Mouse (Mus musculus) C2C12 (cell line): Measurements from ENCODE around the gene Tmem30c.

Experiments
- CTCF ChIP-seq: IDR thresholded peaks from one replicate; pipeline ENCODE4 v1.5.1; 2011; ENCODE audit not compliant: control insufficient read depth, insufficient read depth, insufficient read length
- FOSL1 ChIP-seq: IDR thresholded peaks from one replicate; pipeline ENCODE4 v1.8.0; 2011; ENCODE audit warnings: mild to moderate bottlenecking, low read length; ENCODE audit not compliant: poor library complexity, insufficient read depth, severe bottlenecking
- MYOD1 ChIP-seq: IDR thresholded peaks from one replicate; pipeline ENCODE4 v1.6.1; 2011; ENCODE audit warnings: low read depth; ENCODE audit not compliant: control insufficient read depth, insufficient read length
- MYOG ChIP-seq: IDR thresholded peaks from one replicate; pipeline ENCODE4 v1.6.1; 2011; ENCODE audit not compliant: control insufficient read depth, insufficient read length; ENCODE audit errors: extremely low read depth
- USF1 ChIP-seq: IDR thresholded peaks from one replicate; pipeline ENCODE4 v1.6.1; 2011; ENCODE audit warnings: low read depth, mild to moderate bottlenecking, control low read depth, moderate library complexity

GRCm38 (mm10) chr16:57319284-57320124 lies 26.8 kb upstream of the Tmem30c start:
- TF ChIP-seq CTCF (no peak), USF1 (no peak), MYOG (no peak), MYOD1 (no peak), FOSL1 (no peak)
